Mouse (Mus musculus) left cerebral cortex, postnatal 4 days (tissue): ENCODE results near the gene Sod3. TPM values are rescaled to one million over a fixed set of nuclear protein-coding genes. Genes with fewer than 3 reads are reported as not detected.

ENCODE experiments used
- DNase-seq: peaks from one replicate; pipeline ENCODE4 v3.0.0-alpha.2; 2022
- intact Hi-C: fragments of 180-260 bp; cut with DNase I; formaldehyde crosslinking; loops from one replicate; pipeline ENCODE4 v1.15.1; 2025
- total RNA-seq, 2 experiments: library from RNA; stranded (reverse); gene quantifications; 2 replicates each; pipeline ENCODE4 v1.2.3; 2021

The Sod3 gene
- total RNA-seq, result 1 to 10 TPM; 2.6 to 2.9 TPM

- no peak for DNase-seq
- intact Hi-C loops, result no loop called here
Measured at GRCm38 (mm10) chr5:52363468-52364150, at the start of gene Sod3. Gene Sod3 (plus strand): TSS chr5:52363791.

- intact Hi-C loops, result no loop called here
- no peak for DNase-seq
Measured at GRCm38 (mm10) chr5:52316926-52317325, 46.7 kb upstream of the Sod3 start.

- no peak for DNase-seq
- intact Hi-C loops, result no loop called here
Measured at GRCm38 (mm10) chr5:52319499-52319898, 44.1 kb upstream of the Sod3 start.

DNA sequence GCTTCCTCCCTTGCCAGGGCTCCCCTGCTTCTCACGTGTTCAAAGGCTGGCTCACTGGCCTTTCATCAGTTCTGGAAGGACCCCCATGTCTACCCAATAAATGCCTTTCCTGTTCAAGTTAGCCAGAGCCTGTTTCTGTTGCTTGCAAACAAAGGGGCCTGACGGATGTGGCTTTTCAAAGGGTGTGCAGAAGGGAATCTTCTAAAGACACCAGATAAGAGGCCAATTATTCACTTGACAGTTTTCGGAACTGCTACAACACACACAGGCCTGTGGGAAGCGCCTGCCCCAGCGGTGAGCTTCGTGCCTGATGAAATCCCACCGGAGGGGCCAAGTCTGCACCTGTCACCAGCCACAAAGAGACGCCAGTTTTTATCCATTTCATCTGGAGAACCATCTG, 31.5 kb upstream of the Sod3 start:
- intact Hi-C loops, result no loop called here
- no peak for DNase-seq

DNA sequence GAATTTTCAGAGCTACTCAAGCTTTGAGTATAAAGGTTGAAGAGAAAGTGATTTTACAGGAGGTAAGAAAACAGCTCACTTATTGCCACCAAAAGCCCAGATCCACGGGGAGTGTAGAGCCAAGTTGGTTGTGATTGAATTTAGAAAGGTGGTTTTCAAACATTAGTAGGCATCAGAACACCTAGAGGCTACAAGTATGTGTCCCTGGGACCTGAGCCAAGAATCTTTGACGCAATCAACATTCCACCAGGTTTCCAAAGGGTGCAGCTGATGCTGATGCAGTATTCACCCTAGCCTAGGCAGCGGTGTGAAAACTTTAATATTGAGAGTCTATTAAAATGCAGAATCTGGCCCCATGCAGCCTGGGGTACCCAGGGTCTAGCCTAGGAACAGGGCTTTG, 28.0 kb upstream of the Sod3 start:
- intact Hi-C loops, result no loop called here
- no peak for DNase-seq

DNA sequence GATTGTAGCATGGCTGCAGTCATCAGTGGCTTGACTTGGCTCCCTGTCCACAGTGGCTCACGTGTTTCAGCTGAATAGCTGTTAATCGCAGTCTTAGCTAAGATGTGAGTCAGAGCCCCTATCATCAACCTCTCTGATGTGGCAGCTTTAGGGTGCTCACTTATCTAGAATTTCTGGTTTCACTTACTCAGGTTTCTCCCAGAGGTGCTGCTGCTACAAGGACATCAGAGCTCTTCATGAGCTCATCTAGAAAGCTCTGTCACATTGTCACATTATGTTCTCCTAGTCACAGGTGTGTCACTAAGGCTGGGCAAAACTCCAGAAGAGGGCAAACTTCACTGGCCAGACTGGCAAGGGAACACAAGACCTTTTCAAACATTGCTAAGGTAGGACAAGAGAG, 24.5 kb upstream of the Sod3 start:
- intact Hi-C loops, result no loop called here
- no peak for DNase-seq

DNA sequence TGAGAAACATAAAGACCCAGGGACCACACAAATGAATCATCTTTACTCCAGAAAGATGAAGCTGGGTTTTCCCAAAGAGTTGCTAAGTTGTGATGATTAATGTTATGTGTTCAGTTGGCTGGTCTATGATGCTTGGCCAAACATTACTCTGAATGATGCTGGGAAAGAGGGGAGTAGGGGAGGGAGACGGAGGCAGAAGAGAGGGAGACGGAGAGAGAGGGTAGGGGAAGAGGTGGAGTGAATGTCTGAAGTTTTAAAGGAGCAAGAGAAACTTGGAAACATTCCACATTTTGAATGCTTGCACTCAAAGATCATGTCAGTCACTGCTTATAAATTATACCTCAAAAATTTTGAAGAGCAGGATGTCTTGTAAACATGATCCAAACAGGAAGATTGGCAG, 16.7 kb upstream of the Sod3 start:
- intact Hi-C loops, result no loop called here

GRCm38 (mm10) chr5:52350451-52350850, 13.1 kb upstream of the Sod3 start:
- intact Hi-C loops, result no loop called here
- DNase-seq, result no peak

More for the DNA sequence above, 16.7 kb upstream of the Sod3 start:
- no peak for DNase-seq

DNA sequence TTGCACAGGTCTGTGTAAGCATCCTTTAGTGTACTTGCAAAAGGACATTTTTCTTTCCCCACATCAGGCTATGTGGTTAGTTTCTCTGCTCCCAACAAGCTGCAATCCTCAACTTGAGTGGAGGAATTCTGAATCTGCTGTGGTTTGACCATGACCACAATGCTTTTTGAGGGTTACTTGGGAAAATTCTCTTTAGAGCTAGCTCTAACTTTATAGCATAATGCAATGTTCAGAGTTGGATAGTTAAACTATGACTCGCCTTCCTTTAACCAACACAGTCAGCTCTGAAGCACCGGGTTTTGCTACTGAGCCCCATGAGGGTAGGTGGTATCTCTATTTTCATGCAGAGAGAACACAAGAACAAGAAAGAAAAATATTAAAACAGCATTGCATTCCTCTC, 12.0 kb upstream of the Sod3 start:
- intact Hi-C loops, result no loop called here
- no peak for DNase-seq

- intact Hi-C loops, result no loop called here
- no peak for DNase-seq
Measured at GRCm38 (mm10) chr5:52352730-52353129, 10.9 kb upstream of the Sod3 start.

GRCm38 (mm10) chr5:52354441-52354840, 9.2 kb upstream of the Sod3 start:
- DNase-seq, result peak; percentile 39
- intact Hi-C loops, result no loop called here

DNA sequence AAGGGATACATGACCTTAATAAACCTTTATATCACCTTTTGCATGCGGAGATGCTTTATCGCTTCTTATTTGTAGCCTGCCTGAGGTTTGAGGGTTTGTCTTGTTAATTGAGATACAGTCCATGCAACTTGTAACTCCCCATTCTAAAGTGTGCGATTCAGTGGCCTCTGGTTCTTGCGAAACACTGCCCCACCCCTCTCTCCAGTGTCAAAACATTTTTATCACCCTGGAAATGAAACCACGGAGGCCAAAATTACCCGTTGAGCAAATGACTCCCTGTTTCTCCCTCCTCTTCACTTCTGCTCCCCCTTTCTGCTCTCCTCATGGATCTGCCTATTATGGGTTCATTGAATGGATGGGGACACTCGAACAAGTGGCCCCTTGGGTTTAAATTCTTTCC, 8.0 kb upstream of the Sod3 start:
- intact Hi-C loops, result no loop called here
- DNase-seq, result no peak

DNA sequence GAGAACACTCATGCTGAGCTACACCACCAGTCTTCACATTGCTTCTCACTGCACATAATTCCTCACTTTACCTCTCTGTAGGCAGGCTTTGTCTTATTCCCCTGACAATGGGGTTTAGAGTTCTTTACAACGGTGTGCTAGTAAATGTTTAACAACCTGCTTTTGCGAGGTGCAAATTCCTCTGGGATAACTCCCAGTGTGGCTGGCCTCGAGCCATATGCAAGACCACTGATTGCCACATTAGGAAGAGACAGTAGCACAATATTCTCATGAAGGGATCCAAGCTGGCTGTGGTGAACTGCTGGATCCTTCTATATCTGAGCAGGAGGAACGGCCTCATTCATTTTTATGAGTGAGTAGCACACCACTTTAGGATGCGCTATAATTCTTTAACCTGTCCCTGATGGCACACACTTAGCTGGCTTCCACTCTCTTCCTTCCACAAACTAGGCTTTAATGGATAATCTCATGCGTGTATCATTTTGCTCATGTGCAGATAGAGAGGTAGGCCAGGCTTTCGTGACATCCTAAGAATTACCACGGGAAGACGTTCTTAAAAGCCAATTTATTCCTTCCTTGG, 6.3 kb upstream of the Sod3 start:
- intact Hi-C loops, result no loop called here
- DNase-seq, result no peak

GRCm38 (mm10) chr5:52358120-52358519, 5.5 kb upstream of the Sod3 start:
- no peak for DNase-seq
- intact Hi-C loops, result no loop called here

GRCm38 (mm10) chr5:52360286-52361049, 3.1 kb upstream of the Sod3 start:
- intact Hi-C loops, result no loop called here
- peak; percentile 10 for DNase-seq

DNA sequence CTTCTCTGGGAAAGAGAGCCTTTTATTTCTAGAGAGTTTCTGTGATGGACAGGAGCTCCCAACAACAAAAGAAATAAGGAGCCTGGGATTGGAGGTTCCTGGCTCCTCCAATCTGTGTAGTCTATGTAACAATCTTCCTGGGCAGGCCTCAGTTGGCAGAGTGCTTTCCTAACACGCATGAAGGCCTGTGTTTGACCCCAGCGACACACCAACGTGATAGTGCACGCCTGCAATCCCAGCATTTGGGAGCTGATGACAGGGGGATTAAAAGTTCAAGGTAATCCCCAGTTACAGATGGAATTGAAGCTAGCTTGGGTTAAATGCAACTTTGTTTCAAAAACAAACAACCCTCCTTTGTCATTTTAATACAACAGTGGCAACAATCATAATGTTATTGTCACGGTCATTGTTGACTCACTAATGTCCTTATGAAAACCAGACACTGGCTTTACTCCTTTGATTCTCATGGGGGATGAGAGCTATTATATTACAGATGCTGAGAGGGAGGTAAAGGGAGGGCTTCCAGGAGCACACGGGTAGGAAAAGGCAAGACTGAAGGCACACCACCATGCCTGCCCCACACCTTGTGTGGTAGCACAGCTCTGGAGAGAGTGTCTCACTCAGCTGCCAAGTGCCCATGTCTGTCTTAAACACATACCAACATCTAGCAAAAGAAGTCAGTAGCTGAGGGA, 669 bp upstream of the Sod3 start:
- no peak for DNase-seq
- intact Hi-C loops, result no loop called here

GRCm38 (mm10) chr5:52364521-52364920, 930 bp downstream of the Sod3 start:
- intact Hi-C loops, result no loop called here
- DNase-seq, result no peak

DNA sequence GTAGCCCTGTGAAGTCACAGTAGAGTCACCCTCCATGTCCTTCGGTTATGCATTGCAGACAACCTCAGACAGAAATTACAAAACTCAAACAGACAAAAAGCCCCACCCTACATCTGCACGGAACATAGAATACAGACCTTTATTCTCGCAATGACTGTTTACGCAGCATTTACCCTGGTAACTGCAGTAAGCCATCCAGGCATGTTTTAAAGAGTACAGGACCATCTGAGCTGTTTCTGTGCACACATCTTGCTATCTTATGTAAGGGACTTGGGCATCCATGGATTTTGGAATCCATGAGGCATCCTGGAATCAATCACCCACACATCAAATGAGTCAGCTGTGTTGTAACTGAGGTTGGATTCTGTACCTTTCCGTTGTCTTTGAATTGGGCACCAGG, 2.3 kb downstream of the Sod3 start:
- no peak for DNase-seq
- intact Hi-C loops, result no loop called here

GRCm38 (mm10) chr5:52366661-52367060, 3.1 kb downstream of the Sod3 start:
- DNase-seq, result no peak
- intact Hi-C loops, result no loop called here

DNA sequence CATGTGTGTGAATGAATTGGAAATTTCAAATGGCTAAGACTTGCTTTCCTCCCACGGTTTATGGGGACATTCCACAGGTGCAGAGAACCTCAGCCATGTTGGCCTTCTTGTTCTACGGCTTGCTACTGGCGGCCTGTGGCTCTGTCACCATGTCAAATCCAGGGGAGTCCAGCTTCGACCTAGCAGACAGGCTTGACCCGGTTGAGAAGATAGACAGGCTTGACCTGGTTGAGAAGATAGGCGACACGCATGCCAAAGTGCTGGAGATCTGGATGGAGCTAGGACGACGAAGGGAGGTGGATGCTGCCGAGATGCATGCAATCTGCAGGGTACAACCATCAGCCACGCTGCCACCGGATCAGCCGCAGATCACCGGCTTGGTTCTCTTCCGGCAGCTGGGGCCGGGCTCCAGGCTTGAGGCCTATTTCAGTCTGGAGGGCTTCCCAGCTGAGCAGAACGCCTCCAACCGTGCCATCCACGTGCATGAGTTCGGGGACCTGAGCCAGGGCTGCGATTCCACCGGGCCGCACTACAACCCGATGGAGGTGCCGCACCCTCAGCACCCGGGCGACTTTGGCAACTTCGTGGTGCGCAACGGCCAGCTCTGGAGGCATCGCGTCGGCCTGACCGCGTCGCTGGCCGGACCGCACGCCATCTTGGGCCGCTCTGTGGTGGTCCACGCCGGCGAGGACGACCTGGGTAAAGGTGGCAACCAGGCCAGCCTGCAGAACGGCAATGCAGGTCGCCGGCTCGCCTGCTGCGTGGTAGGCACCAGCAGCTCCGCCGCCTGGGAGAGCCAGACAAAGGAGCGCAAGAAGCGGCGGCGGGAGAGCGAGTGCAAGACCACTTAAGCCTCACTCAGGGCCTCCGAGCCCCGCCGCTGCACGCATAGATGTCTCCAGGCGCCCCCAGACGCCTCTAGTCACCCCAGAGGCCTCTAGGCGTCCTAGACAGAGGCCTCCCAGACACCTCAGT, 4.6 kb downstream of the Sod3 start:
- intact Hi-C loops, result no loop called here
- DNase-seq, result no peak
